Mouse (Mus musculus) bone marrow macrophage, adult 2 months (primary cell): Measurements from ENCODE around the gene Pomgnt2. TPM values are rescaled to one million over a fixed set of nuclear protein-coding genes. Genes with fewer than 3 reads are reported as not detected.

Source experiments
- H3K27ac ChIP-seq: 2 replicates; pipeline ENCODE4 v1.5.1; 2012; ENCODE audit warnings: low read depth, low read length; ENCODE audit not compliant: insufficient read depth
- H3K4me1 ChIP-seq: 2 replicates; pipeline ENCODE4 v1.6.1; 2012; ENCODE audit warnings: low read length; ENCODE audit not compliant: control insufficient read depth, insufficient read depth
- H3K4me3 ChIP-seq: 2 replicates; pipeline ENCODE4 v1.5.1; 2012; ENCODE audit warnings: mild to moderate bottlenecking, low read length, moderate library complexity; ENCODE audit not compliant: insufficient read depth
- CTCF ChIP-seq: IDR thresholded peaks from 2 replicates; pipeline ENCODE4 v1.5.1; 2012; ENCODE audit warnings: low read depth, mild to moderate bottlenecking, low read length, moderate library complexity
- POLR2A ChIP-seq: IDR thresholded peaks from 2 replicates; pipeline ENCODE4 v1.6.1; 2012; ENCODE audit warnings: mild to moderate bottlenecking, low read depth, low read length, borderline replicate concordance
- polyA plus RNA-seq: library from polyadenylated mRNA; stranded (reverse); fragments of >200 nt; gene quantifications from 2 replicates; pipeline ENCODE4 v1.2.4, GENCODE M21; 2012; ENCODE audit not compliant: missing spikeins, insufficient read depth, insufficient read length

The Pomgnt2 gene
- polyA plus RNA-seq, 1 experiment: 1.8 TPM

- Histone ChIP-seq H3K4me3 (no peak overlapping the region), H3K4me1 (no peaks in the 10 kb centered on the region), H3K27ac (no peak overlapping the region)
- TF ChIP-seq POLR2A (no peak), CTCF (no peak)
Observed at GRCm38 (mm10) chr9:121974141-121974986, 22.5 kb downstream of the Pomgnt2 start.

DNA sequence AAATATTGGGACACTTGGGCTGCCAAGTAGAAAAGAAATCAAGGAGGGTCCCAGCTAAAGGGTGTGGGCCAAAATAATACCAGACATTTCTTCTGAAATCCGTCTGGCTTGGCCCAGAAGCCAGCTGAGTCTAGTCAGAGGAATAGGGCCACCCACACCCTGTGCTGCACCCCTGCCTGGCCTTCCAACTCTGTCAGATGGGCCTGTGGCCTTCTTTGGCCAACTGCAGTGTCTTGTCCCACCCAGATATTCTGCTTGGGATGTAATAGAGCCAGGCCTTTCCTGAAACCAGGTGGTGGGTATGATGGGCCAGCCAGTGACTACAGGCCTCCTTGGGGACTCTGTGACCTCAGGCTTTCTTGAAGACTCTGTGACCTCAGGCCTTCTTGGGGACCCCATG lies 23.7 kb downstream of the Pomgnt2 start:
- Histone ChIP-seq H3K4me3 (no peak overlapping the region), H3K27ac (no peak overlapping the region), H3K4me1 (no peaks in the 10 kb centered on the region)
- TF ChIP-seq CTCF: no peak
- no peak for TF ChIP-seq POLR2A

DNA sequence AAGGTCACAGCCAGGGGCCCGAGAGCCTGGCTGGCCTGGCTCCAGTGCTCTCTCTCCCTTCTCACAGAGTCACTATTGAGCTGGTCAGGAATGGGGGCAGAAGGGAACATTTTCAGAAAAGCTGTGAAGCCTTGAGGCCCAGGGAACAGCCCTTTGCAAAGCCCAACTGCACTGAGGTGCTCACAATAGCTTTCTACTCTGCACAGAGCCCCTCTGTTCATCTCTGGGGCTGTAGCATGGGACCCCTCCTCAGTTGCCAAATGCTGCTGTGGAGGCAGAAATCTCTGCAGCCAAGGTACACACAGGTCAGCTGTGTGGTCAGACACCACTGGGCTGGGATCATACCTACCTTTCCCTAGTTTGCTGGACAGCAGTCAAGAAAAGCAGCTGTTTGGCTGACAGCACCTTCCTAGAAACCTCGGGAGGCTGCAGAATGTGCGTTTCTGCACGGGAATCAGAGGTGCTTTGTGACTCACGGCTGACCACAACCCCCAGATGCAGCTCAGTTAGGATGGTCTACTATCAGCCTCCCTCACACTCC lies 27.0 kb downstream of the Pomgnt2 start:
- no peak for TF ChIP-seq CTCF
- no peak for TF ChIP-seq POLR2A
- Histone ChIP-seq H3K27ac (no peak overlapping the region), H3K4me1 (no peaks in the 10 kb centered on the region), H3K4me3 (no peak overlapping the region)

- H3K4me1 ChIP-seq: no peaks in the 10 kb centered on the region
Observed at GRCm38 (mm10) chr9:121968258-121968657, 28.7 kb downstream of the Pomgnt2 start.

DNA sequence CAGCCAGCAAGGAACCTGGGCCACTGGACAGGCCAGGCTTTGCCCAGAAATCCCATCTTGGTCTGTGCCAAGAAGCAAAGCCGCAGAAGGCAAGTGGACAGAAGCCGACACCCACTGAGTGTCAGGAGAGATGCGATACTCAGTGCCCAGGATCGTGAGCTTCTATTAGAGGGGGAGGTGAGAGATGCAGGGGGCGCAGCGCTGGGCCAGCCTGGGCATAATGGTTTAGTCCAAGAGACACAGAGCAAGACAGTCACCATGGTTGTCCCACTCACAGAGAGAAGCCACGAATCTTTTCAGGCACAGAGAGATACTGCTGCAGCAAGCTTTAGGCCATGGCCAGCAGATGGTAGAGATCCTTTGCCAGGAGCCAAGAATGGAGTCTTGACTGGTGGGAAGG lies 32.0 kb downstream of the Pomgnt2 start:
- Histone ChIP-seq H3K4me1 (no peaks in the 10 kb centered on the region), H3K4me3 (no peak overlapping the region), H3K27ac (no peak overlapping the region)
- no peak for TF ChIP-seq CTCF
- TF ChIP-seq POLR2A: no peak

More at GRCm38 (mm10) chr9:121968258-121968657, 28.7 kb downstream of the Pomgnt2 start:
- Histone ChIP-seq H3K4me3 (no peak overlapping the region), H3K27ac (no peak overlapping the region)
- TF ChIP-seq POLR2A: no peak
- no peak for TF ChIP-seq CTCF

DNA sequence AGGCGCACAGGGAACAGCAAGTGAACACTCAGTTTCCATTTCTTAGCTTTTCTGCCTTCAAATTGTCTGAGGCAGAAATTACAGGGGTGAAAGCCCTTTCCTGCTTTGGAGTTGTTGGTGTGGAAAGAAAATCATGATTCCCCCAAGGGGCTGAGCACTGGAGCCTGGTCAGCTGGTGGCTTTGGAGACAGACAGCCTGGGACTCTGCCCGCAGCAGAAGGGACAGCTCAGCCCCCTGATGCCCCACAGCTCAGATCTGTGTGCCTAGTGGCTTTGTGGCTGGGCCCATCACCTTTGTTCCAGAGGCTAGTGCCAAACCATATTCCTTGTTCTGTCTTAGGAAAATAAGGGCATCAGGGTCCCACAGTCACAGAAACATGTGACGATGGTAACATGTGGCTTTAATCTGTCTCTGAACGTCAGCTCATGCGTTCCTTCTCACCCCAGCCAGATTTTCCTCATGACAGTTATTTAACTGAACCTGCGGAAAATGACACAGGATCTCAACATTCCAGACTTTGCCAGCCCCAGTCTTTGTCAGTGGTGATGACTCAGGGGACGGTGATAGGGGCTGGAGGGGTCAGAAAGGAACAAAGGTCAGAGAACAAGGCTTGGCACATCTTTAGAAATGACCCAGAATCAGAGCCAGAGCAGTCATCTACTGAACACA lies 36.8 kb downstream of the Pomgnt2 start:
- TF ChIP-seq CTCF (no peak), POLR2A (no peak)
- Histone ChIP-seq H3K4me1 (no peaks in the 10 kb centered on the region), H3K27ac (no peak overlapping the region), H3K4me3 (no peak overlapping the region)

DNA sequence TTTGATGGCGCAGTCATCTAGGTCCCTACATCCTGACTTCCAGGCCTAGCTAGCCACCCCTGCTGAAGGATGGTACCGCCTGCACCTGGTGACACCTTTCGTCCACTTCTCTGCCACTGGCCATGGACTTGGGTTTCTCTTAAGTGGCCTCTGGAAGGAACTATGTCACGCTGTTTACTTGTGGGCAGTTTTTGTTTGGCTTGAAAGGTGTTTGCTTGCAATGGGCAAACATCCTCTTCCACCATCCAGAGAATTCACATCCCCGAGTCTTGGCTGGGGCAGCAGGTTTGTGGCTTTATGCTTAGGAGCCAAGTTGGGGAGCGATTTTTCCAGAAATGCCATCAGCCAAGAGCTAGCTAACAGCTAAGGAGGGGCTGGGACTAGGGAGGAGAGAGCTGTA lies 44.3 kb downstream of the Pomgnt2 start:
- no peaks in the 10 kb centered on the region for H3K4me1 ChIP-seq
- TF ChIP-seq CTCF: no peak
- no peak for TF ChIP-seq POLR2A
- no peak overlapping the region for H3K27ac ChIP-seq
- no peak overlapping the region for H3K4me3 ChIP-seq

DNA sequence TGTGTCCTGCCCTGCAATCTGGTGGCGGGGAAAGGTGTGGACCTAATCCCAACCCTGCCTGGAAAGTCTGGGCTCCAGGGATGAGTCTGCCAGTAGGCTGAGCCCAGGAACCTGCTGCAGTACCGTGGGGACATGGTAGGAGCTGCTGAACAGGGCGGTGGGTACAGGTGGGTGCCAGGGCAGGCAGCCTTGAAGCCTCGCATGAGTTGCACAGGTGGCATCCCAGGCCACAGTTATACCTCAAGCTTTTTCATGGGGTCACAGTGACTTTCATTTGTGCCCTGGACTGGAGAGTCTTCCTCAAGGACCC lies 45.8 kb downstream of the Pomgnt2 start:
- Histone ChIP-seq H3K27ac (no peak overlapping the region), H3K4me1 (no peaks in the 10 kb centered on the region), H3K4me3 (no peak overlapping the region)
- no peak for TF ChIP-seq CTCF
- no peak for TF ChIP-seq POLR2A

DNA sequence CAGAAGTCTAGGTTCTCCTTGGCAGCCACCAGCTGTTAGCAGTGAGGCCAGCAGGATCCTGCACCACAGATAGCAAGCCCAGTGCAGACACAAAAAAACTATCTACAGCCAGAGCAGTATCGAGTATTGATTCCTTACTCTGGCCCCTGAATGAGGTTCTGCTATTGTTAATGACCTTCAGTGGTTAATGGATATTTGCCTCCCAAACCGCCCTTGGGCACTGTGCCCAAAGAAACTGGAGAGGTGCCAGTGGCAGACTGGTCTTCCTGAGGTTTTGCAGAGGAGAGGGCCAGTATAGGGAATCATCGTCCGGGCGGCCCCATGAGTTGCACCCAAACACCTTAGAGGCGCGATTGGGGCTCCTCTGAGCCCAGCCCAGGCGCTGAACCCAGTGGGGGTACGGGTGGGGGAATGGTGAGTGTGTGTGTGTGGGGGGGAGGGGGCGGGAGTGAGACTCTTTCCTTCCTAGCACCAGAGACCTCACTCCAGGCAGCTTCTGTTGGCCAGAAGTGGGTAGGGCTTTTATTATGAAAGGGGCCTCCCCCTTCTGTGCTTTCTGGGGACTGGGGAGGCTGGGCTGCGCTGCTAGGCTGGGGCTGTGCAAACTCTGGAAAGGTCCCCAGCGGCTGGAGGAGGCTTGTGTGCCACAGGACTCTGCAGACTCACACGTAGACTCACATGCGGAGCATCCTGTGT lies 46.3 kb downstream of the Pomgnt2 start, which contains the start of gene Fam198a:
Fam198a (plus strand) TSS at position 571 of the 696 bp plus-strand sequence.
- no peak for TF ChIP-seq POLR2A
- TF ChIP-seq CTCF: no peak
- Histone ChIP-seq H3K27ac (no peak within 1 kb of the TSS), H3K4me3 (no peak within 1 kb of the TSS), H3K4me1 (no peaks in the 10 kb centered on the region)

- Histone ChIP-seq H3K4me3 (no peak overlapping the region), H3K4me1 (no peaks in the 10 kb centered on the region), H3K27ac (no peak overlapping the region)
- TF ChIP-seq CTCF: no peak
- TF ChIP-seq POLR2A: no peak
Observed at GRCm38 (mm10) chr9:121948431-121948830, 48.5 kb downstream of the Pomgnt2 start.
